Mouse (Mus musculus) kidney, postnatal 4 days (tissue): ENCODE data around the gene Melk.
A peak's percentile ranks its signal among the peaks of the same experiment; 100 is the strongest.

Source experiments
- DNase-seq, 2 experiments: peaks; one replicate each; pipeline ENCODE4 v3.0.0; 2021; ENCODE audit warnings: mixed read lengths in 2 of 2

Melk gene

GRCm38 (mm10) chr4:44335006-44335405 lies 34.3 kb downstream of the Melk start:
- no peak for DNase-seq

- no peak for DNase-seq
Measured at GRCm38 (mm10) chr4:44361670-44362069, 61.0 kb downstream of the Melk start.

GRCm38 (mm10) chr4:44363434-44364013 lies 62.8 kb downstream of the Melk start:
- DNase-seq = peak; percentile 11 to 27

GRCm38 (mm10) chr4:44392231-44393216 lies 91.8 kb downstream of the Melk start:
- DNase-seq = no peak

GRCm38 (mm10) chr4:44402607-44403006 lies 101.9 kb downstream of the Melk start:
- peak; percentile 63 to 66 for DNase-seq

- DNase-seq = no peak
Measured at GRCm38 (mm10) chr4:44404487-44404886, 103.8 kb downstream of the Melk start.
